Mouse (Mus musculus): ENCODE results near the gene Apbb2. TPM values are rescaled to one million over a fixed set of nuclear protein-coding genes. Genes with fewer than 3 reads are reported as not detected.

Gene Apbb2
- polyA plus RNA-seq, 1 experiment: 22.6 TPM

DNA sequence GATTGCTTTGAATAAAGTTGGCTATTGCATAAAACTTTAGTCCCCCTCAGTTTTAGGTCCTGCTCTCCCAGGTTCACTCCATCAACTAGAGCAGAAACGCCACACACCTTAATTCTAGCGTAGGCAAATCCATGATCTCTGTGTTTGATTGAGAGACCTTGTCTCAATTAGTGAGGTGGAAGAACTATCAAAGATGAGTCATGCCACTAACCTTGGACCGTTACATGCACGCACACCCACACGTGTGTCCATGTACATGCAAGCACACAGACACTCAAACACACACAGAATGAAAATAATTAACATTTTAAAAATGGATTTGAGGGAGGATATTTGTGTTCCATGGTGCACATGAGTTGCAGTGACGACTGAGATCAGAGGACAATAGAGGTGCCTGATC, 51.2 kb downstream of the Apbb2 start:
- Histone ChIP-seq H3K79me2 (ENCODE audit: control insufficient read depth, insufficient read depth) (peaks cover 100% of the 10 kb centered on the region), H3ac (ENCODE audit: control insufficient read depth, insufficient read length, low read depth) (no peak overlapping the region), H3K36me3 (ENCODE audit: control insufficient read depth, insufficient read depth) (peaks cover 19% of the 10 kb centered on the region), H3K4me3 (ENCODE audit: insufficient read depth, poor library complexity, severe bottlenecking) (no peak overlapping the region), H3K79me3 (ENCODE audit: low read depth) (peaks cover 93% of the 10 kb centered on the region), H3K27me3 (ENCODE audit: control insufficient read depth, insufficient read depth, insufficient read length) (no peaks in the 10 kb centered on the region)
- no peak for TF ChIP-seq CTCF (IDR thresholded peaks at IDR 0.05; ENCODE audit: control insufficient read depth, insufficient read depth, insufficient read length)
- TF ChIP-seq FOSL1 (IDR thresholded peaks at IDR 0.05; ENCODE audit: insufficient read depth, low read length, poor library complexity, severe bottlenecking): no peak
- no peak for TF ChIP-seq MYOG (IDR thresholded peaks at IDR 0.05; ENCODE audit: control insufficient read depth, extremely low read depth, insufficient read length)
- no peak for TF ChIP-seq USF1 (IDR thresholded peaks at IDR 0.05; ENCODE audit: low read depth)
- no peak for TF ChIP-seq CEBPB (IDR thresholded peaks at IDR 0.05; ENCODE audit: low read depth)
- no peak for TF ChIP-seq MYOD1 (IDR thresholded peaks at IDR 0.05; ENCODE audit: control insufficient read depth, insufficient read length, low read depth)
- TF ChIP-seq MAX (IDR thresholded peaks at IDR 0.05): no peak

DNA sequence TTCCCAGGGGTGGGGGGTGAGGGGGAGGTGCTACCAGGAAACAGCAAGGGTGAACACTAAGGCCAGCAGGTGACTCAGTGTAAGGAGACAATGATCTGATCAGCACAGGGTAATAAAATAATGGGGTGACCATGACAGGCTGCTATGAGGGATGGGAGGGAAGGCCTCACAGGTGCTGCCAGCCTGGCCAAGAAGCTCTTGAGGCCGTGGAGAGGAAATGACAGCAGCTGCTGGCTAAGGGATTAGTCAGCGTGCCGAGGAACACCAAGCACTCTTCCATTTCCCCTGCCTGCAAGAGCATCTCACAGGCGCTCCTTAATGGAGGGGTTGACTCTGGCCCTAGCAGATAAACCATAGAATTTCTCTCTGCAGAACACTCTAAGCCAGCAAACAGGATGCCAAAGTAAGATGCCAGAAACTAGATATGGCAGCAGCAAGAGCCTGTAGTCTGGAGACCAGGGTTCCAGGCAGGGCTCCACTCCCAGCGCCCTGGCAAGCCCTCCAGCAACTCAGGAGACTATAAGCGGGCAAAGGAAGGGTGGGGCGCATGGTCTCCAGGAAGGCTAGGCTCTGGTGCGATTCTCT, 58.9 kb downstream of the Apbb2 start:
- H3K79me3 ChIP-seq (ENCODE audit: low read depth): peaks cover 83% of the 10 kb centered on the region
- no peak for TF ChIP-seq MAX (IDR thresholded peaks at IDR 0.05)
- TF ChIP-seq MYOD1 (IDR thresholded peaks at IDR 0.05; ENCODE audit: control insufficient read depth, insufficient read length, low read depth): peak; percentile 94
- peak; percentile 13 for TF ChIP-seq FOSL1 (IDR thresholded peaks at IDR 0.05; ENCODE audit: insufficient read depth, low read length, poor library complexity, severe bottlenecking)
- H3K4me3 ChIP-seq (ENCODE audit: insufficient read depth, poor library complexity, severe bottlenecking): no peak overlapping the region
- no peaks in the 10 kb centered on the region for H3K27me3 ChIP-seq (ENCODE audit: control insufficient read depth, insufficient read depth, insufficient read length)
- H3K36me3 ChIP-seq (ENCODE audit: control insufficient read depth, insufficient read depth): peaks cover 3% of the 10 kb centered on the region
- H3ac ChIP-seq (ENCODE audit: control insufficient read depth, insufficient read length, low read depth): no peak overlapping the region
- peaks cover 100% of the 10 kb centered on the region for H3K79me2 ChIP-seq (ENCODE audit: control insufficient read depth, insufficient read depth)

DNA sequence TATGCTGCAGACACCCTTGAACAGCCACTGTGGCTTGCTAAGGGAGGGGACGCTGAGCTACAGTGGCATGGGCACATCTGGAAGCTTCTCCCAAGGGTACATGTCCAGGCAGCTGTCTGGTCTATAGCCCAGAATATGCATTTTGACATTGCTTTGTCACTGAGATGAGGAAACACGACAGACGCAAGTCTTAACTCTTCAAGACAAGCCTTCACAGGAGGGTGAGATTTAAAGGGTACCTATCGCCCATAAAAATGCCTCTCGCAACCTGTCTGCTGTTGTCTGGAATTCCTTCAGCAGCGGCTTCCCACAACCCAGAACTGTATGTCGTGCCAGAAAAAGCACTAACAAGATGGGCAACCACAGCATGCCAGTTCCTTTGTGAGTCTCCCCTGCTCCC, 60.5 kb downstream of the Apbb2 start:
- Histone ChIP-seq H3K79me3 (ENCODE audit: low read depth) (peaks cover 82% of the 10 kb centered on the region), H3ac (ENCODE audit: control insufficient read depth, insufficient read length, low read depth) (no peak overlapping the region), H3K4me3 (ENCODE audit: insufficient read depth, poor library complexity, severe bottlenecking) (no peak overlapping the region), H3K36me3 (ENCODE audit: control insufficient read depth, insufficient read depth) (peaks cover 3% of the 10 kb centered on the region), H3K79me2 (ENCODE audit: control insufficient read depth, insufficient read depth) (peaks cover 100% of the 10 kb centered on the region), H3K27me3 (ENCODE audit: control insufficient read depth, insufficient read depth, insufficient read length) (no peaks in the 10 kb centered on the region)
- TF ChIP-seq FOSL1 (IDR thresholded peaks at IDR 0.05; ENCODE audit: insufficient read depth, low read length, poor library complexity, severe bottlenecking) (no peak), CEBPB (IDR thresholded peaks at IDR 0.05; ENCODE audit: low read depth) (no peak), MAX (IDR thresholded peaks at IDR 0.05) (no peak), USF1 (IDR thresholded peaks at IDR 0.05; ENCODE audit: low read depth) (no peak), MYOD1 (IDR thresholded peaks at IDR 0.05; ENCODE audit: control insufficient read depth, insufficient read length, low read depth) (no peak), MYOG (IDR thresholded peaks at IDR 0.05; ENCODE audit: control insufficient read depth, extremely low read depth, insufficient read length) (no peak)

DNA sequence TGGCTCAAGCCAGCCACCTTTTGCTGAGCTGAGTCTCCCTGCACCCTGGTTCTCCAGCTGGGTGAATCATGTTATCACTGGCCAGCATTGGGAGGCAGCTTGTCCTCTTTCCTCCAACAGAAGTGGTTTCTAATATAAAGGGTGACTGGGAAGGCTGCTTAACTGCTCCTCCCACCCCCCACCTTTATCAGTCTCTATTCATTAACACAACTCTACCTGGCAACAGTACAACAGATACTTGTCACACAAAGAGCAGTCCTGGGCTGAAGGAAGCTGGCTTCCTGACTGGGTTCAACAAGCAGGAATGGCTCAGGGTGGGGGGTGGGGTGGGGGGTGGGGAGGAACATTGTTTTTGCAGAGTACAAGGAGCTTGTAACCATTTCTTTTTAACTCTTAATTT, 64.7 kb downstream of the Apbb2 start:
- TF ChIP-seq USF1 (IDR thresholded peaks at IDR 0.05; ENCODE audit: low read depth): no peak
- TF ChIP-seq FOSL1 (IDR thresholded peaks at IDR 0.05; ENCODE audit: insufficient read depth, low read length, poor library complexity, severe bottlenecking): no peak
- TF ChIP-seq MYOG (IDR thresholded peaks at IDR 0.05; ENCODE audit: control insufficient read depth, extremely low read depth, insufficient read length): no peak
- TF ChIP-seq MAX (IDR thresholded peaks at IDR 0.05): no peak
- no peak for TF ChIP-seq CTCF (IDR thresholded peaks at IDR 0.05; ENCODE audit: control insufficient read depth, insufficient read depth, insufficient read length)
- TF ChIP-seq MYOD1 (IDR thresholded peaks at IDR 0.05; ENCODE audit: control insufficient read depth, insufficient read length, low read depth): no peak
- no peak for TF ChIP-seq CEBPB (IDR thresholded peaks at IDR 0.05; ENCODE audit: low read depth)
- Histone ChIP-seq H3ac (ENCODE audit: control insufficient read depth, insufficient read length, low read depth) (no peak overlapping the region), H3K36me3 (ENCODE audit: control insufficient read depth, insufficient read depth) (peaks cover 3% of the 10 kb centered on the region), H3K27me3 (ENCODE audit: control insufficient read depth, insufficient read depth, insufficient read length) (no peaks in the 10 kb centered on the region), H3K79me2 (ENCODE audit: control insufficient read depth, insufficient read depth) (peaks cover 88% of the 10 kb centered on the region), H3K4me3 (ENCODE audit: insufficient read depth, poor library complexity, severe bottlenecking) (no peak overlapping the region), H3K79me3 (ENCODE audit: low read depth) (peaks cover 76% of the 10 kb centered on the region)

DNA sequence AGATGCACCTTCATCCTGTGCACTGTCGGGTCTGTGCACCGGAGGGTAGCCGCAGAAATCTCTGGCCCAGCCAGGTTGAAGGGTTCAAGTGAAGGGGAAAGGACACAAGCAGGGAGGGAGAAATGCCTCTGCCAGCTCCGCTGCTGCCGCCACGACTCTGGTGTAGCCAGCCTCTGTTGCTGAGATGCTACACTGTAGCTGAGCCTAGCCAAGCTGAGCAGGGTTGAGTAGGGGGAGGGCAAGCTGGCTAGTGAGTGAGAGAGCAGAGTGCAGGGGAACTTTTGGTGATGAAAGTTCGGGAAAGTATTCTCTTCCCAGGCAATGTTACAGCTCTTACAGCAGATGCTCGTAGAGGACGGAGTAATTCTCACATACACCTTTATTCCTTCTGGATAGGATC, 66.3 kb downstream of the Apbb2 start:
- TF ChIP-seq MAX (IDR thresholded peaks at IDR 0.05): no peak
- TF ChIP-seq CTCF (IDR thresholded peaks at IDR 0.05; ENCODE audit: control insufficient read depth, insufficient read depth, insufficient read length): no peak
- no peak for TF ChIP-seq FOSL1 (IDR thresholded peaks at IDR 0.05; ENCODE audit: insufficient read depth, low read length, poor library complexity, severe bottlenecking)
- TF ChIP-seq MYOD1 (IDR thresholded peaks at IDR 0.05; ENCODE audit: control insufficient read depth, insufficient read length, low read depth): no peak
- TF ChIP-seq CEBPB (IDR thresholded peaks at IDR 0.05; ENCODE audit: low read depth): no peak
- TF ChIP-seq USF1 (IDR thresholded peaks at IDR 0.05; ENCODE audit: low read depth): no peak
- TF ChIP-seq MYOG (IDR thresholded peaks at IDR 0.05; ENCODE audit: control insufficient read depth, extremely low read depth, insufficient read length): no peak
- Histone ChIP-seq H3K79me3 (ENCODE audit: low read depth) (peaks cover 71% of the 10 kb centered on the region), H3K27me3 (ENCODE audit: control insufficient read depth, insufficient read depth, insufficient read length) (no peaks in the 10 kb centered on the region), H3K4me3 (ENCODE audit: insufficient read depth, poor library complexity, severe bottlenecking) (no peak overlapping the region), H3ac (ENCODE audit: control insufficient read depth, insufficient read length, low read depth) (no peak overlapping the region), H3K79me2 (ENCODE audit: control insufficient read depth, insufficient read depth) (peaks cover 88% of the 10 kb centered on the region), H3K36me3 (ENCODE audit: control insufficient read depth, insufficient read depth) (peaks cover 3% of the 10 kb centered on the region)

DNA sequence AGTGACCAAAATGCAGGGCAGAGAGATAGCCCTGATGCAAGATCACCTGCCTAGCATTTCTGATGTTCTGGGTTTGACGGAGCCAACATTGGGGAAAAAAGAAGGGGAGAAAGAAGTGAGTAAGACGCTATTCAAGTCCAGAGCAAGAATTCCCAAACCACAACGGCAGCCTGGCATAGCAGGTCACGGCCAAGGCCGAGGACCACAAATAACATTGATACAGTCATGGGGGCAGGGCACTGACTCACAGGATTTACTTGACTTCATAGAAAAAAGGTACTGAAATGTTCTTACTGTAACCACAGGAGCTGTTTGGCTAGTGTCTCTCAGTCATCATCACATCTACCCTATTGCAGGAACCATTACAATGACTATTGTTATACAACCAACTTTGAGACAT, 68.3 kb downstream of the Apbb2 start:
- TF ChIP-seq FOSL1 (IDR thresholded peaks at IDR 0.05; ENCODE audit: insufficient read depth, low read length, poor library complexity, severe bottlenecking) (peak; percentile 84), MYOG (IDR thresholded peaks at IDR 0.05; ENCODE audit: control insufficient read depth, extremely low read depth, insufficient read length) (no peak), CTCF (IDR thresholded peaks at IDR 0.05; ENCODE audit: control insufficient read depth, insufficient read depth, insufficient read length) (no peak), USF1 (IDR thresholded peaks at IDR 0.05; ENCODE audit: low read depth) (no peak), MYOD1 (IDR thresholded peaks at IDR 0.05; ENCODE audit: control insufficient read depth, insufficient read length, low read depth) (peak; percentile 39), CEBPB (IDR thresholded peaks at IDR 0.05; ENCODE audit: low read depth) (peak; percentile 16), MAX (IDR thresholded peaks at IDR 0.05) (no peak)
- Histone ChIP-seq H3K79me3 (ENCODE audit: low read depth) (peaks cover 58% of the 10 kb centered on the region), H3K4me3 (ENCODE audit: insufficient read depth, poor library complexity, severe bottlenecking) (no peak overlapping the region), H3K27me3 (ENCODE audit: control insufficient read depth, insufficient read depth, insufficient read length) (no peaks in the 10 kb centered on the region), H3ac (ENCODE audit: control insufficient read depth, insufficient read length, low read depth) (no peak overlapping the region), H3K36me3 (ENCODE audit: control insufficient read depth, insufficient read depth) (peaks cover 3% of the 10 kb centered on the region), H3K79me2 (ENCODE audit: control insufficient read depth, insufficient read depth) (peaks cover 84% of the 10 kb centered on the region)
